Mouse (Mus musculus) heart, adult 9 months (tissue): ENCODE measurements around the gene Mta1.

Source experiments
- DNase-seq, 2 experiments: peaks; one replicate each; pipeline ENCODE4 v3.0.0; 2022; ENCODE audit warnings: low spot score in 2 of 2

Mta1 gene

DNA sequence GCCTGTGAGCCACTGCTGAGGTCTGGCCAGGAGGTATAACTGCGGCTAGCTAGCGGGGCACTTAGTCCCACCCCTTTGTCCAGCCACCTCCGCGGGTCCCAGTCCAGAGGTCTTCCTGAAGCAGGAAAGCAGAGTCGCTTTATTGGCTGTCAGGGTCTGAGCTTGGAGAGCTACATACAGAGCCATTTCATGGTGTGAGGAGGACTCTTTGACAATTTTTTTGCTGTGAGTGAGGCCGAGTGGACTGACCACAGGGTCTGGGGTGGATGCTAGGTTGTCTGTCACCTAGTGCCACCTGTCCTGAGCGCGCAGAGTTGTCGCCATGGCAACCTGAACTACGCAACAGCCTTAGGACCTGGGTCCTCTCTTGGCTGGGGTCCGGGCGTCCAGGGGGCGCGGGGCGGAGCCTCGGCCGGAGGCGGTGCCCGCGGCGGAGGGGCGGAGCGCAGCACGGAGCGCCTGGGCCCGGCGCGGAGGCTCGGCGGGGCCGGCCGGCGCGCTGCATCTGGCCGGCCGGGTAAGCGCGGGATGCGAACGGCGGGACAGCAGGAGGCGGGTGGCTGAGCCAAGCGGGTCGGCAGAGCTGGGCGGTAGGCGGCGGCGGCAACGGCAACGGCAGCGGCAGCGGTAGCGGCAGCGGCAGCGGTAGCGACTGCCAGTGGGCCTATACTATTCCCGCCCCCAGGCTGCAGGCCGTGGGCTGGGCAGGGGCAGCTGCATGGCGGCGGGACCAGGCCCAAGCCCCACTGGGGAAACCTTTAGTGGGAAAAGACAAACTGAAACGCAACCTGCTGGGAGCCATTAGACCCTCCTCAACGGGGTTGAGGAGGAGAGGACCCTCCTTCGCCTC, 87.6 kb downstream of the Mta1 start, which contains the start of gene Tmem121:
Gene Tmem121 (plus strand): TSS at position 489 of the 850 bp plus-strand sequence.
- no peak for DNase-seq

DNA sequence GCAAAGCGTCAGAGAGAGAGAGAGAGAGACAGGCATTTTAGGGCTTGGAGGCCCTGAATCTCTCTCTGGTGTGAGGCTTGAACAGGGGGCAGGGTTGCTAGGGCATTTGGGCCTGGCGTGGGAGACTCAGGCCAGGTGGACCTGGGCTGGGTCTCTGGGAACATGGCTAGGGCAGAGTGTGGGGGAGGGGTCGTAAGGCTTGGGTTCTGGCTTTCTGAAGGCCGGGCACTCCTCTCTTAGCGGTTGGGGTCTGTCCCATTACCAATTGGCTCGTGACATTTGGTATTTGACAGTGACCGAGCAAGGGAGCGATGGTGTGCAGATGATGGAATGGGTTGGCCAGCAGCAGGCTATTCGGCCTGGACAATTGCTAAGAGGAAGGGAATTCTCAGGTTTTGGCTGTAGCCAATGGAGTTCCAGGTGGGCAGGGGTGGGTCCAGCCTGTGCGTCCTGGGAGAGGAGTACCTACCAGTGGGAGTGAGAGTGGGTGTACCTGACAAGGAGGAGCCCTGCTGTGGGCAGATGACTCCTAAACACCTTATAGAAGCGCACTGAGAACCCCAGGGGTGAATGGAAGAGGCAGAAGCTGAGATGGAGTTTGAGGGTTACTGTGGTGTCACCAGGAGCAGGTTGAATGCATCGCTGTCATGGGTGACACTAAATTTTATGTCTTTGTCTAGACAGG, 88.4 kb downstream of the Mta1 start:
- DNase-seq: no peak
